Mouse (Mus musculus): ENCODE results near the gene Nkain1. TPM values are rescaled to one million over a fixed set of nuclear protein-coding genes. Genes with fewer than 3 reads are reported as not detected.
A peak's percentile ranks its signal among the peaks of the same experiment; 100 is the strongest.

Gene Nkain1
- total RNA-seq, 2 experiments from 2014 or later, result 34.5 to 35.5 TPM

GRCm38 (mm10) chr4:130563820-130564219 lies 10.2 kb downstream of the Nkain1 start:
- peak overlapping the region; percentile 55 for H3K27ac ChIP-seq
- DNase-seq (ENCODE audit: low spot score in 2 of 2), result no peak
- no peak overlapping the region; the same call in 1 of the 2 replicates for H3K4me3 ChIP-seq
- no peak for TF ChIP-seq CTCF (conservative IDR thresholded peaks at IDR 0.05)

- DNase-seq (ENCODE audit: low spot score in 2 of 2), result no peak
- TF ChIP-seq CTCF (conservative IDR thresholded peaks at IDR 0.05), result no peak
- no peak overlapping the region for H3K4me3 ChIP-seq
- H3K27ac ChIP-seq, result peak overlapping the region; percentile 55; the same call in 1 of the 2 replicates
Observed at GRCm38 (mm10) chr4:130563260-130563756, 10.7 kb downstream of the Nkain1 start.

DNA sequence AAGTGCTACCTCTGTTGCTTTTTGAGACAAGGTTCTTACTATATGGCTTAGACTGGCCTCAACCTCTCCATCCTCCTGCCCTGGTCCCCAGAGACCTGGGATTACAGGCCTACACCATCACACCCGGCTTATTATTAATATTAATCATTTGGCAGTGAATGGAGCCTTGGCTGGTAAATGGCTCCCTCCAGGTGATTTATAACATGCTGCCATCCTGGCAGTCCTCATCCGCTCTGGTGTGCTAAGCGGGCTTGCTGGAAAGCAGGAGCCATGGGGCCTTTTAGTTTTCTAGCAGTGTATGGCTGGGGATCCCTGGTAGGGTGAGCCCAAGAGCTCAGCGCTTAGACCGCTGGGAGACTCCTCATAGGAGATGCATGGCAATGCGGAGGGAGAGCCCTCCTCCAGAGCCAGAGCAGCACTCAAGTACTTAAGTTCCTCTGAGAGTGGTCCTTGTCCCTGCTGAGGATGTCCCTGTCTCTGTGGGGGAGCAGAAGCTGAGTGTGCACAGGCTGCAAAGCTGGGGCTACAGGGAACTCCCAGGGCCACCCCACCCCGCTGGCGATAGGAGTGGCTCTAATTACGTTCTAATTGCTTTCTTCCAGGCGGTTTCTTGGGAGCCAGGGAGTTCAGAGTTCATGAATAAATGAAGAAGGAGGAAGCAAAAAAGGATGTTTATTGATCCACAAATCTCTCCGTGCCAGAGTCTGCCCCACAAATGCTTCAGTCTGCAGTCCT lies 13.2 kb downstream of the Nkain1 start:
- Histone ChIP-seq H3K27ac (no peak overlapping the region), H3K4me3 (no peak overlapping the region)
- no peak for DNase-seq (ENCODE audit: low spot score in 2 of 2)
- TF ChIP-seq CTCF (conservative IDR thresholded peaks at IDR 0.05), result no peak

DNA sequence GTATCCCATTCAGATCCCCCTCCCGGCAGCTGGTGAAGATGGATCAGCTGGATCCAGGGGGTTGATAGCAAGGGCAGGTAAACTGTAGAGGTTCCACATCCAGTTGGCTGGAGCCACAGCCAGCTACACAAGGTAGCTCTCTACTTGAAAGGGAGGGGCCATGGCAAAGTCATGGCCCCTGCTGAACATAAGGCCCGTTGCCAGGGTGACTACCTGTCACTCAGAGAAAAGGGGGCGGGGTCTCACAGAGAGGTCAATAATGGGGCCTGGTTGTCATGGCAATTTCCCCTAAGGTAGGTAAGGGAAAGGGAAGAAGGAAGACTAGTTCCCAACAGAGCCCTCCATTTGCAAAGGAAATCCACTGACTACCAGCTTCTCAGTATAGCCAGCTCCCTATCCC lies 14.8 kb downstream of the Nkain1 start:
- no peak for TF ChIP-seq CTCF (conservative IDR thresholded peaks at IDR 0.05)
- no peak overlapping the region for H3K27ac ChIP-seq
- H3K4me3 ChIP-seq, result no peak overlapping the region
- DNase-seq (ENCODE audit: low spot score in 2 of 2), result no peak

- H3K4me3 ChIP-seq, result no peak overlapping the region; the same call in 1 of the 2 replicates
- no peak for DNase-seq (ENCODE audit: low spot score in 2 of 2)
- TF ChIP-seq CTCF (conservative IDR thresholded peaks at IDR 0.05), result no peak
- H3K27ac ChIP-seq, result peak overlapping the region; percentile 71
Observed at GRCm38 (mm10) chr4:130557852-130558251, 16.1 kb downstream of the Nkain1 start.

GRCm38 (mm10) chr4:130556992-130557391 lies 17.0 kb downstream of the Nkain1 start:
- TF ChIP-seq CTCF (conservative IDR thresholded peaks at IDR 0.05), result no peak
- Histone ChIP-seq H3K4me3 (no peak overlapping the region), H3K27ac (peak overlapping the region; percentile 71)
- no peak for DNase-seq (ENCODE audit: low spot score in 2 of 2)

DNA sequence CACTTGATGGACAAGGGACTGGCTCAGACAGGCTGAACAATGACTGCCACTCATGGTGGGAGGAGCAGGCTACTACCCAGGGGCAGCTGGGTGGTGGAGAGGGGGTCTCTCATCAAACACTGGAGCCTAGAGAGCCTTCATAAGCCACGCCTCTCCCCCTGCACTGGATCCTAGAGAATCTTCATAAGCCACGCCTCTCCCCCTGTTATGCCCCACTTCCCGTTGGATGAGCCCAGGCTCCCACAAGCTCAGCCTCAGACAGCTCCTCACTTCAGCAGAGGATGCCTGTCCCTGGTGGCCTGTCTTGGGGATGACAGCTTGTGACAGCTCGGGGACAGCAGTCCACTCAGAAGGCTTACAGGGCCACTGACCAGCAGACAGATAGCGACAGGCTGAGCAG lies 17.7 kb downstream of the Nkain1 start:
- peak; percentile 49 for TF ChIP-seq CTCF (conservative IDR thresholded peaks at IDR 0.05)
- Histone ChIP-seq H3K27ac (peak overlapping the region; percentile 71; the same call in 1 of the 2 replicates), H3K4me3 (no peak overlapping the region)
- DNase-seq (ENCODE audit: low spot score in 2 of 2), result no peak

DNA sequence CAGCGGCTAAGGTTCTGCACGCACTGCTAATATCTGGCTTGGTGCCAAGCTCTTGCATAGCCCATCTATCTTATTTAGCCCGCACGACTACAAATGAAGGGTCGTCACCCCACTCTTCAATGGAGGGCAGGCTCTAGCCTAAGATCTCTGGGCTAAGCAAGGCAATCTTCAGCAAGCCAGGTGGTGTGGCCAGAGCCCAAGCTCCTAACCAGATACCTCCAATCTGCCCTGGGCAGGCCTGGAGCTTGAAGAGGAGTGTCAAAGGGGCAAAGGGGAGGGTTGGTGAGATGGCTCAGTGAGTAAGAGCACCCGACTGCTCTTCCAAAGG lies 20.9 kb downstream of the Nkain1 start:
- Histone ChIP-seq H3K4me3 (no peak overlapping the region), H3K27ac (no peak overlapping the region)
- no peak for DNase-seq (ENCODE audit: low spot score in 2 of 2)
- no peak for TF ChIP-seq CTCF (conservative IDR thresholded peaks at IDR 0.05)

- H3K4me3 ChIP-seq, result no peak overlapping the region
- no peak for TF ChIP-seq CTCF (conservative IDR thresholded peaks at IDR 0.05)
- peak overlapping the region; percentile 28; the same call in 1 of the 2 replicates for H3K27ac ChIP-seq
- peak in 1 of 2 experiments; percentile 37 for DNase-seq (ENCODE audit: low spot score in 2 of 2)
Observed at GRCm38 (mm10) chr4:130552312-130553120, 21.5 kb downstream of the Nkain1 start.

- DNase-seq (ENCODE audit: low spot score in 2 of 2), result no peak
- H3K27ac ChIP-seq, result no peak overlapping the region
- no peak overlapping the region for H3K4me3 ChIP-seq
- TF ChIP-seq CTCF (conservative IDR thresholded peaks at IDR 0.05), result no peak
Observed at GRCm38 (mm10) chr4:130550511-130550910, 23.5 kb downstream of the Nkain1 start.

GRCm38 (mm10) chr4:130549189-130549588 lies 24.8 kb downstream of the Nkain1 start:
- TF ChIP-seq CTCF (conservative IDR thresholded peaks at IDR 0.05), result peak; percentile 65
- H3K27ac ChIP-seq, result no peak overlapping the region
- DNase-seq (ENCODE audit: low spot score in 2 of 2), result no peak

GRCm38 (mm10) chr4:130546798-130547562 lies 27.0 kb downstream of the Nkain1 start:
- no peak for DNase-seq (ENCODE audit: low spot score in 2 of 2)
- Histone ChIP-seq H3K4me3 (no peak overlapping the region), H3K27ac (peak overlapping the region; percentile 37; the same call in 1 of the 2 replicates)
- no peak for TF ChIP-seq CTCF (conservative IDR thresholded peaks at IDR 0.05)

More at GRCm38 (mm10) chr4:130549189-130549588, 24.8 kb downstream of the Nkain1 start:
- no peak overlapping the region for H3K4me3 ChIP-seq

Measured in layer of hippocampus, adult 2 months (tissue).